Mouse (Mus musculus) megakaryocyte, embryonic 14.5 days (primary cell): Measurements from ENCODE around the gene Gtpbp6. TPM values are rescaled to one million over a fixed set of nuclear protein-coding genes. Genes with fewer than 3 reads are reported as not detected.
A peak's percentile ranks its signal among the peaks of the same experiment; 100 is the strongest.

Source experiments
- H3K27me3 ChIP-seq: replicated peaks from 2 replicates; pipeline ENCODE3; 2012; ENCODE audit warnings: inconsistent platforms
- H3K36me3 ChIP-seq: replicated peaks from 2 replicates; pipeline ENCODE3; 2012; ENCODE audit warnings: low read length, inconsistent platforms, mixed read lengths
- H3K4me1 ChIP-seq: 2 replicates; pipeline ENCODE4 v1.6.1; 2012; ENCODE audit warnings: inconsistent platforms
- H3K4me3 ChIP-seq: replicated peaks from 2 replicates; pipeline ENCODE3; 2012; ENCODE audit warnings: moderate library complexity, mild to moderate bottlenecking, inconsistent platforms
- H3K9me3 ChIP-seq: 2 replicates; pipeline ENCODE4 v1.6.1; 2012; ENCODE audit warnings: inconsistent platforms
- FLI1 ChIP-seq: IDR thresholded peaks from 2 replicates; pipeline ENCODE4 v1.6.1; 2012; ENCODE audit warnings: low read length, inconsistent platforms, mixed read lengths
- GATA1 ChIP-seq: IDR thresholded peaks from 3 replicates; pipeline ENCODE4 v1.6.1; 2012; ENCODE audit warnings: mixed read lengths, low read length, inconsistent platforms, borderline replicate concordance
- polyA plus RNA-seq: library from polyadenylated mRNA; stranded (reverse); fragments of >175 nt; gene quantifications from 2 replicates; pipeline ENCODE4 v1.2.3, GENCODE M21; 2012; ENCODE audit warnings: low replicate concordance; ENCODE audit not compliant: insufficient read depth

The Gtpbp6 gene
- polyA plus RNA-seq, 1 experiment: 49.5 TPM

DNA sequence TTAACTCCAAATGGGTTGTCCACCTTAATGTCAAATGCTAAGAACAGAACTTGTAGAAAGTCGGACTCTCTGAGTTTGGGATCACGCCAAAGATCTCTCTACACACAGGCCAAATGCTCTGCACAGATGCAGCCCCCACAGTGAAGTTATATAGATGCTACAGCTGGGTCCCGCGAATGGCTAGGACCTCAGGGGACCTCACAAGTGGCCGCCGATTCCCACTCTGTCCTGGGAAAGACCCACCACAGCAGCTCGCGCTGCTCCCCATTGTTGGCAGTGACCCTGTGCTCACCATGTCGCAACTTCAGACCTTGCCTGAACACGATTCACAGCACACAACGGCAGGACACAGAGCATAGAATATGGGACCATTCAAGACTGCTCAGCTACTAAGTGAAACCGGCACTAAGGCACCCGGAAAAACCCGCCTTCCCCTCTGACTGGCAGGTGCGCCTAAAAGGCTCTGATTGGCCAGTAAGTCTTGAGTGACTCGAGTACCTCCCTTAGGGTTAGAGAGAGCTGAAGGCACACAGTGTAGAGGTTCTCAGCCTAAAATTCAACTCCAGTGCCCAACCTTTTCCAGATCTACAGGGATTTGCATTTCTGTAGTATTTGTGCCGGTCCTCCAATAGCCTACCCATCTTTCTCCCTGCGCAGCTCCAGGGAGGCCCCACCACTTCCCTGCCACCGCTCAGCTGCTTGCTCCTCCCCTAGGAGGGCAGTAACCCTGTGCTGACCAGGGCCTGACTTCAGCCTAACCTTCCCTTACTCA lies 50.2 kb downstream of the Gtpbp6 start:
- TF ChIP-seq FLI1 (no peak), GATA1 (no peak)
- Histone ChIP-seq H3K27me3 (no peaks in the 10 kb centered on the region), H3K36me3 (peaks cover 12% of the 10 kb centered on the region), H3K9me3 (peaks cover 12% of the 10 kb centered on the region), H3K4me3 (peak overlapping the region; percentile 95), H3K4me1 (peaks cover 16% of the 10 kb centered on the region)

Other genes with a start within 250 kb of the Gtpbp6 start
- 0.11 and 0.69 TPM in 2 replicates for gene Gm15446, start 184.8 kb downstream of the Gtpbp6 start, polyA plus RNA-seq
- 0.87 TPM in 1 of 2 replicates, not detected in the other for gene Zfp932, start 111.7 kb downstream of the Gtpbp6 start, polyA plus RNA-seq
- not detected in 2 replicates for gene Gm17655, start 35.7 kb downstream of the Gtpbp6 start, polyA plus RNA-seq
- not detected in 2 replicates for gene Gm35315, start 13.8 kb downstream of the Gtpbp6 start, polyA plus RNA-seq
- 0.10 TPM in 1 of 2 replicates, not detected in the other for gene Plcxd1, start 8.2 kb downstream of the Gtpbp6 start, polyA plus RNA-seq
- 1.00 TPM in 1 of 2 replicates, not detected in the other for gene Zfp605, start 1.9 kb upstream of the Gtpbp6 start, polyA plus RNA-seq
- gene Chfr, start 27.6 kb upstream of the Gtpbp6 start, polyA plus RNA-seq: 16.6 and 30.1 TPM in 2 replicates
- 0.26 and 2.0 TPM in 2 replicates for gene Golga3, start 68.5 kb upstream of the Gtpbp6 start, polyA plus RNA-seq
- gene Ankle2, start 122.8 kb upstream of the Gtpbp6 start, polyA plus RNA-seq: 0.32 and 3.0 TPM in 2 replicates
- gene Pgam5, start 161.7 kb upstream of the Gtpbp6 start, polyA plus RNA-seq: 0.82 and 2.8 TPM in 2 replicates
- 7.5 and 57.5 TPM in 2 replicates for gene Pxmp2, start 178.0 kb upstream of the Gtpbp6 start, polyA plus RNA-seq
- gene Pole, start 178.1 kb upstream of the Gtpbp6 start, polyA plus RNA-seq: 2.6 and 5.1 TPM in 2 replicates
- 1.1 TPM in 1 of 2 replicates, not detected in the other for gene P2rx2, start 235.0 kb upstream of the Gtpbp6 start, polyA plus RNA-seq
- not detected in 2 replicates for gene Lrcol1, start 236.5 kb upstream of the Gtpbp6 start, polyA plus RNA-seq